Mouse (Mus musculus): ENCODE results near the gene Erbb4.

DNA sequence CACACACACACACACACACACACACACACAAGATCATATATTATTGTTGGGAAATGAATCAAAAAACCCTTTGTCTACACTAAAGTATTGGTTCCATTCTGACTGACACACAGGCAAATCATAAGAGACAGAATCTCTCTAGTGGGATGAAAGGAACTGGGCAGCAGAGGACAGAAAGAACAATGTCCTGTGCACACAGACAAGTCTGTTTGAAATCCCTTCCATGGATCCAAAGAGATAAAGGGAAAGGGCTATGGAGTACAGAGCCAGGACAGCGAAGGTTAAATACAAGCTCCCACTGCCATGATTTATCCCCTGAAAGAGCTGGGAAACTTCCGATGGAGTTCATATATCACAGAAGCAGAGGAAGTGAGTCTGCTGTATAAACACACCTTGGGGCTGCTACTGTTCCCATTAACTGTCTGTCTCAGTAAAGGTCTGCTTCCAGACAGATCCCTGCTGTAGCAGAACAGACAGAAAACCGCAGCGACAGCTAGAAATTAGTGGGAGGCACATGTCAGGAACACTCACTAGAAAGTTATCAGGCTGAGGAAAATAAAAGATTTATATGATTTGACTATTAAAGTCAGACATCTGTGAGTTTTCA lies 320.3 kb downstream of the Erbb4 start:
- TF ChIP-seq GATA1 (IDR thresholded peaks at IDR 0.05; ENCODE audit: low read length) (no peak), TAL1 (IDR thresholded peaks at IDR 0.05; ENCODE audit: low read length) (no peak)

Data from erythroblast, embryonic 14.5 days (primary cell).